Mouse (Mus musculus): Measurements from ENCODE around the gene Cma1. TPM values are rescaled to one million over a fixed set of nuclear protein-coding genes. Genes with fewer than 3 reads are reported as not detected.

The Cma1 gene
- total RNA-seq (2023) = not detected in 4 replicates

DNA sequence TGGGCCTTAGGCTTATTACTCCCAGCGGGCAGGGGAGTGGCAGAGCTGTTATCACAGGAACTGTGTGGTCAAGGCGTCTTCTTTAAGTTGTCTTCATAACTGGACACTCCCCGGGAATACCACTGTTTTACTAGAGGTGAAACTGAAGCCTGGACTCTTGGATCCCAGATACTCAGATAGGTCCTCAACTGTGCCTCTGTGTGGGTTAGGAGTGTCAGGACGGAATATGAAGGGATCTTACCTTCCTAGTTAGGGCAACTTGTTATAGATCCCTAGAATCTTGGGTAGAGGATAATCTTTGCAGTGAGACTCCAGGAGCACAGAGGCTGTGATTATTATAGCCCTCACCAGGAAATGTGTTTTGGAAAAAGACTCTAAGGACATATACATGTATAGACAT is at the start of gene Cma1:
Gene Cma1 (minus strand): TSS at position 101 of the 400 bp plus-strand sequence.

DNA sequence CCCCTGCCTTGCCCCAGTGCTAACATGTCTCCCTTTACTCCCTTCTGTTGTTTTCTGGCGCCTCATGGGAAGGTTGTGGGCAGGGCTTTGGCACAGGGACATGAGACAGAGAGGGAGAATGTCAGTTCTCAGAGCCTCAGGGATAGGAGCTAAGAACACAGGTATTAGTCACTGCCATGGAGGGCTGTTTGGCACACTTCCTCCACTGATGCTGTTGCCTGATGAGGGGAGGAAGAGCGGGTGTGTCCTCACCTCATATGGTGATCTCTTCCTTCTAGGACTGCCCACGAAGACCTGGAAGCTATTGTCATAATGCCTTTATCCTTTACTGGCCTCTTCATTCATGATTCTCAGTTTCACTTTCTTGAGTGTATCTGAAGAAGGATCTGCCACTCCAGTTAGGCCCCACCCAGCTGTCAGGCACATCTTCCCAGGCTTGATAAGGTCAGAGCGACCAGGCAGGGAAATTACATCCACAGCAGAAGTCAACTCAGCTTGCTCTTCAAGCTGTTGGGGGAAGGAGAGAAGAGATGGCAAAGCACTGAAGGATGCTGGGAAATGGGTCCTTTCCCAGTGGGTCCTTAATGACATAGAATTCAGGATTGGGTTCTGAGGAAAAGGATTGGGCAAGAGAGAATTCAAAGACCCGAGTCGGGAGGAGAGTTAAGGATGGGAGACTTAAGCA is 6.0 kb upstream of the Cma1 start, which contains the start of gene Cma2:
Gene Cma2 (plus strand): TSS at position 635 of the 685 bp plus-strand sequence.

DNA sequence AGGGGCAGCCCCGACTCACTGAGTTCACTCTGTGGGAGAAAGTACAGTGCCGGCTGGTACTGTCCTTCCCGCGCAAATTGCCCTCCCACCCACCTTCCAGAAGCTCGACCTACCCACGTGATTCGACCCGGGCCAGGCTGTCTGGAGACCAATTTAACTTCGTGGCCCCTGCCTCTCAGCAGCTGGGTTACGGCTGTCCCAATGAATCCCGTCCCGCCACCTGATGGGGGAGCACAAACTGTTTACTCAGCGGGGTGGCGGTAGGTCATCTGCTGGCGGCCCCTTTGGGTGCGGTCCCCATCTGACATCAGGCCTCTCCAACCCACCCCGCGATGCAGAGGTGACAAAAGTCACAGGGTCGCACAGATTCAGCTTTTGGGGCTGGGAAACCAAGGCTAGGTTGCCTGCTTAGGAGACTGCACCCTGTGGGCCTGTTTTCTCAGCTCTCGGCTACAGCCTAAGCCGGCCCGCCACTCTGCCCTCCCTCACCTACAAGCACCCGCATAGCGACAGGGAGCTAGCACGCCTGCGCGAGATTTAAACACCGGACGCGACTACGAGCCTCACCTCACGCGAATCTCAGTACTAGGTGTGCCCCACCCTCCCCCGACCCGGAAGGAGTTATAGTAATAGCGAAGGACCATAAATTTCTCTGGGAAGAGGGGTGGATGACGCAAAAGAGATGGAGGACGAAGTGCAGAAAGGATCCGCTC is 44.6 kb downstream of the Cma1 start, which contains the start of gene Sdr39u1:
Gene Sdr39u1 (minus strand): TSS at position 593 of the 713 bp plus-strand sequence.

Other genes starting within 250 kb of the Cma1 start
- gene Tgm1, start 230.7 kb downstream of the Cma1 start, total RNA-seq (2023) = 1.2 to 2.3 TPM (median 1.8 TPM) in 4 replicates
- 78.7 to 86.9 TPM (median 83.5 TPM) in 4 replicates for gene Rabggta, start 222.4 kb downstream of the Cma1 start, total RNA-seq (2023)
- gene Dhrs1, start 199.0 kb downstream of the Cma1 start, total RNA-seq (2023) = 29.7 to 33.0 TPM (median 31.4 TPM) in 4 replicates
- 29.6 to 35.0 TPM (median 33.4 TPM) in 4 replicates for gene Nop9, start 199.0 kb downstream of the Cma1 start, total RNA-seq (2023)
- not detected in 4 replicates for gene Cideb, start 186.2 kb downstream of the Cma1 start, total RNA-seq (2023)
- gene Ltb4r2, start 183.2 kb downstream of the Cma1 start, total RNA-seq (2023) = 0.19 to 0.83 TPM (median 0.33 TPM) in 4 replicates
- not detected in 4 replicates for gene Ltb4r1, start 178.7 kb downstream of the Cma1 start, total RNA-seq (2023)
- gene Adcy4, start 160.6 kb downstream of the Cma1 start, total RNA-seq (2023) = 0.53 to 1.6 TPM (median 0.60 TPM) in 3 of 4 replicates, not detected in the other
- gene Ripk3, start 155.8 kb downstream of the Cma1 start, total RNA-seq (2023) = 84.2 to 93.2 TPM (median 86.6 TPM) in 4 replicates
- gene Nfatc4, start 121.5 kb downstream of the Cma1 start, total RNA-seq (2023) = not detected in 4 replicates
- gene Nynrin, start 90.7 kb downstream of the Cma1 start, total RNA-seq (2023) = 0.06 TPM in 1 of 4 replicates, not detected in the others
- gene Cbln3, start 60.3 kb downstream of the Cma1 start, total RNA-seq (2023) = not detected in 4 replicates
- 101 TPM in 4 replicates for gene Khnyn, start 59.7 kb downstream of the Cma1 start, total RNA-seq (2023)
- 21.8 to 38.3 TPM (median 34.4 TPM) in 4 replicates for gene Sdr39u1, start 44.4 kb downstream of the Cma1 start, total RNA-seq (2023)
- not detected in 4 replicates for gene Cma2, start 6.3 kb upstream of the Cma1 start, total RNA-seq (2023)
- not detected in 4 replicates for gene Mcpt1, start 73.3 kb upstream of the Cma1 start, total RNA-seq (2023)
- gene Mcpt9, start 85.8 kb upstream of the Cma1 start, total RNA-seq (2023) = not detected in 4 replicates
- gene Mcpt2, start 97.4 kb upstream of the Cma1 start, total RNA-seq (2023) = not detected in 4 replicates
- gene Mcpt4, start 117.6 kb upstream of the Cma1 start, total RNA-seq (2023) = 0.73 TPM in 1 of 4 replicates, not detected in the others
- gene Mcpt8, start 140.6 kb upstream of the Cma1 start, total RNA-seq (2023) = 1.0 TPM in 1 of 4 replicates, not detected in the others
- not detected in 4 replicates for gene Ctsg, start 157.9 kb upstream of the Cma1 start, total RNA-seq (2023)
- gene Gzme, start 175.9 kb upstream of the Cma1 start, total RNA-seq (2023) = not detected in 4 replicates
- not detected in 4 replicates for gene Gzmd, start 187.9 kb upstream of the Cma1 start, total RNA-seq (2023)
- not detected in 4 replicates for gene Gzmg, start 214.9 kb upstream of the Cma1 start, total RNA-seq (2023)
- not detected in 4 replicates for gene Gzmn, start 229.9 kb upstream of the Cma1 start, total RNA-seq (2023)